Mouse (Mus musculus): ENCODE data around the gene Chn2.

DNA sequence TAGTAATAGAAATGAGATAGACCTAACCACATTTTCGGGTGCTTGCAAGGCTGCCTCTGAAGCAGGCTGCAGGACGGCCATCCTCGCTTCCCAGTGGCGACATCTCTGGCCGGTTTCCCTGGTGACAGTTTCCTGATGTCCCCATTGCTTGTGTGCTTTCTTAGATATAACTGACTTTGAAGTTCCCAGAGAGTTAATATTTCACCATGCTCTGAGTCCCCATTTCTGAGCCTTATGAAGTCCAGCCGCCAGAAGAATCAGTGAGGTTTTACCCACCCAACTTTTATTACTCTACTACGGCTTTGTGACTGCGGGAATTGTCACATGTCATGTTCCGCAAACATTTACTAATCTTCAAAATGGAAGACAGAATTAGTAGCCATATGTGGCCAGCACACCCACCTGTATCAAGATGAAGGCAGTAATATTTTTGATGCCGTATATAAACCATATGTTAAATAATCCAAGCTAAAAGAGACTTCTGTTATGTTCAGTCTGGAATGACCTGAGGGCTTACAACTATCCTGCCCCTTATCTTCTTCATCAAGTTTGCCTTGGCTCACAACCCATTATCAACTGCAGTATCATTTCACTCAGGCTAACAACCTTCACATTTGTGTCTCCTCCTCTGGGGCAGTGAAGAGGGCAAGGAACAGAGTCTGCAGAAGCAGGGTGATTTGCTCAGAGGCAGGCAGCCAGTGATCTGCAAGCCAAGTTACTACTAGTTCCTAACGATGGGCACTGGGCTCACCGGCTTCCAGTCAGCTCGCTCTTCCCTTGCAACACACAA lies 192.6 kb downstream of the Chn2 start:
- TF ChIP-seq GATA1 (IDR thresholded peaks at IDR 0.05; ENCODE audit: low read length): no peak
- TF ChIP-seq TAL1 (IDR thresholded peaks at IDR 0.05; ENCODE audit: low read length): no peak

All from erythroblast, embryonic 14.5 days (primary cell).